Mouse (Mus musculus): Measurements from ENCODE around the gene Lcp2.

Gene Lcp2

DNA sequence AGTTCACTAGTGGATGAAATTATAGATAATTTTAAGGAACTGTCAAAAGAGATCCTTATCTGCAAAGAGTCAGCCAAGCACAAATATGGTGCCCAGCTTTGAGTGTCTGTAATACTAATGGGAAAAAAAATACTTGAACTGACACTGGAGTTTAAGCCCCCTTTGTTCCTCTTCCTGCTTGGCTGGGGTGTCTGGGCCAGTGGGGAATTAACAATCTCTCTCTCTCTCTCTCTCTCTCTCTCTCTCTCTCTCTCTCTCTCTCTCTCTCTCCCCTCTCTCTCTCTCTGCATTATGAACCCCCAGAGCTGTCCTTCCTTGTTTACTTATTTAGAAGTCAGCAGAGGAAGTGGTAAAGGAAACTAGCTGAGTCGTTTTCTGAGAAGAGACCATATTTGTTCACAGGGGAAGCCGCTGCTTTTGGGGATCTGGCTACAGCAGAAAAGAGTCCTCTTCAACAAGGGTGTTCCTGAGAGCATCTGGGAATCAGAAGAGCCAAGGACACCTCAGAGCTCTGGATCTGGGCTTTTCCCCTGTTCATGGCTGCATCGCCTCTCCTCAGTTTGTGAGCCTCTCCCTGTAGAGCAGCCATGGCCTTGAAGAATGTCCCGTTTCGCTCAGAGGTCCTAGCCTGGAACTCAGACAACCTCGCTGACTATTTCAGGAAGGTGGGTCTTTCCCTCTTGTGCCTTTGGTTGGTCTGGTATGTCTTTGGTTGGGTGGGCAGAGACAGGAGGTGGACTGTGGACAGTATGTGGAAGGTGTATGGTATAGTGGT is at the start of gene Lcp2:
Gene Lcp2, plus strand, starts transcription at position 154 of the 775 bp plus-strand sequence.
- DNase-seq (ENCODE audit: low read depth, low spot score), result no peak

GRCm38 (mm10) chr11:33998244-33998643 is 48.5 kb upstream of the Lcp2 start:
- no peak for DNase-seq (ENCODE audit: low read depth, low spot score)

GRCm38 (mm10) chr11:34000416-34000815 is 46.3 kb upstream of the Lcp2 start:
- no peak for DNase-seq (ENCODE audit: low read depth, low spot score)

GRCm38 (mm10) chr11:34001938-34002592 is 44.7 kb upstream of the Lcp2 start:
- DNase-seq (ENCODE audit: low read depth, low spot score), result no peak

DNA sequence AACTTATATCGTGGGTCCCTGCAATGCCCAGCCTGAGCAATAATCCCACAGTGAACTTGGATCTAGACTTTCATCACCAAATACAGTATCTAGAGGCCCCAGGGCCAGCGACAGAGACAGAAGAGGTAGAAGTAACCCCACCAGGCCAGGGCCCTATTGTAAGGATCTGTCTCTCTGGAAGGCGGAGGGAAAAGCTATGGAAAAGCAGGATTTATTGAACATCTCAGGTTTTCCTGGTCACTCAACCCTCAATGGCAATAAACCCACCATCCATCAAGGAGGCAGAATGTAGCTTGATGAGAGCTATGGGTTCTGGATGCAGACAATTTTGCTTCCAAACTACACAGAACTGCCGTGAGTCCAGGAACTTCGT is 44.1 kb upstream of the Lcp2 start:
- DNase-seq (ENCODE audit: low read depth, low spot score), result no peak

GRCm38 (mm10) chr11:34007616-34008015 is 39.1 kb upstream of the Lcp2 start:
- DNase-seq (ENCODE audit: low read depth, low spot score), result no peak

DNA sequence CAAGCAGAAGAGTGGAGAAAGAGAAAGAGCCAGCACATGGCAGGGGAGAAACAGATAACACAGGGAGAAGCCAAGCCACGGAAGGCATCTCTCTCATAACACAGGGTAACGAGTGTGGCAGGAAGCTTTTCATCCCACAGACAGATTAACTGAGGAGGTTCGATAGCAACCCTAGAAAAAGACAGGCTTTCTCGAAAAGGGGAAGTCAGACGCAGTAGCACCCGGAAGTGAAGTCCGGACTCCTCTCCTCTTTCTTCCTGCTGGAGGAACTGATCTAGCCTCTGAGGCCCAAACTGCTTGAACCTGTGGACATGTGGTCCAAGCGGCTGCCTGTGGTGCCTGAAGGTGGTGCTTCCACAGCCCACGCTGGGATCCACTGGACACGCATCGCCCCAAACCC is 38.5 kb upstream of the Lcp2 start:
- DNase-seq (ENCODE audit: low read depth, low spot score), result no peak

DNA sequence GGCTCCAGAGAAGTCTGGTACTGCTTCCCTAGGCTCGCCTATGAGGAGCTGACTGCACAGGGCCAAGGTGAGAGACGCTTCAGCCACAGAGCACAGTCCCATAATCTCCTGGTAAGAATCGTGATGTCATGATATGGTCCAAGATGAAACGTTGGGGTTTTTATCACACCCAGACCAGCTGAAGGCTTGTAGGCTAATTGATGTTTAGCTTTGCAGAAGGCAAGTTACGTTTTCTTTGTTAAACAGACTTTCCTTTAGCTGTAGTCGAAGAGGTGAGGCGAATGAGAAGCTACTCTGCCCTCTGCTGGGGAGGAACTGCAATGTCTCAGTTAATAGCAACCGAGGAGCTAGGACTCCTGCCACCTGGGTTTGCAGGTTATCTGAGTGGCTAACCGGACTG is 38.0 kb upstream of the Lcp2 start:
- DNase-seq (ENCODE audit: low read depth, low spot score), result no peak

- DNase-seq (ENCODE audit: low read depth, low spot score), result no peak
Observed at GRCm38 (mm10) chr11:34009316-34010087, 37.2 kb upstream of the Lcp2 start.

GRCm38 (mm10) chr11:34010133-34010858 is 36.4 kb upstream of the Lcp2 start:
- no peak for DNase-seq (ENCODE audit: low read depth, low spot score)

- no peak for DNase-seq (ENCODE audit: low read depth, low spot score)
Observed at GRCm38 (mm10) chr11:34010859-34011172, 35.9 kb upstream of the Lcp2 start.

DNA sequence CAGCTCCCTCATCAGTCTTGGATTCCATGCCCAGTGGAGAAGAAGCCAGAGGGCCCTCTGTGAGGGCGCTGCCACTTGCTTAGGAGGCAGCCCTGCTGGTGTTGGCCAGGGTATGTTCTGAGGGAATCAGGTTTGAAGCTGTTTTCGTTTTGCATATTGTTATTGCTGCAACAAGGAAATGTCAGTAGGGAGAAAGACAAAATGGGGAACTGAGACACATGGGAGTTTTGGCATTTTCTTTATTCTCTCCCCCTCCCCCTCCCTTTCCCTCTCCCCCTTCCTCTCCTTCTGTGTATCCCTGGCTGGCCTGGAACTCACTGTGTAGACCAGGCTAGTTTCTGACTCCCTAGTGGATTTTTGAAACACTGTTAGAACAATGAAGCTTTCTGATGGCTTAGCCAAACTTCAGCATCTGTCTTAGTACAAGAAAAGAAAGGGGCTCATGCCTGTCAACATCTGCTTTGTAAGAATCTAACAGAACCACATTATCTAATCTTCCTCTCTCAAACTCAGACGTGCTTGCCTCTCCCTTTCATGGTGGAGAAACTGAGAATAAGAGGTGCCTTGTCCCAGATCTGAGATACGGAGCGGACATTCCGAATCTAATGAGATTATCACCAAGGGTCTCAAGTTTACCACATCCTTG is 34.6 kb upstream of the Lcp2 start:
- DNase-seq (ENCODE audit: low read depth, low spot score), result no peak

- no peak for DNase-seq (ENCODE audit: low read depth, low spot score)
Observed at GRCm38 (mm10) chr11:34025091-34025490, 21.6 kb upstream of the Lcp2 start.

GRCm38 (mm10) chr11:34029658-34030057 is 17.1 kb upstream of the Lcp2 start:
- DNase-seq (ENCODE audit: low read depth, low spot score), result no peak

GRCm38 (mm10) chr11:34031015-34031805 is 15.5 kb upstream of the Lcp2 start:
- no peak for DNase-seq (ENCODE audit: low read depth, low spot score)

DNA sequence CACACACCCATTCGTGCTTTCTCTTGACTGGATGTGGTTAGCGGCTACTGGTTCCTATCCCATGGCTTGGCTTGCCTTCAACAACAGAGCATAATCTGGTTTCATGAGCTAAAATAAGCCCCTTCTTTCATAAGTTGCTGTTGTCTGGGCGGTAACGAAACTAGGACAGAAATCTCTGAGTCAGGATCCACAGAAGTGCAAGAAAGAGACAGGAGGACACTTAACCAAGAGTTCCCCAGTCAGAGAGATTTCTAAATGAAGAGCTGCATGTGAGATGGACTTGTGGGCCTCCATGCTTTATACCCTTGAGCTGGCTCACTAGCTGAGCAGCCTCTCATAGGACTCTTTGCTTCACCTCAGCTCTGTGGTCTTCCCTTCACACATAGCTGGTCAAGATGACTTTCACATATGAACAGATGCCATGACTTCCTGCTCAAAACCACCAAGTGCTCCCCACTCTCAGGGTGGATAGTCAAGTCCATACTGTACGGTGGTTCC is 12.7 kb upstream of the Lcp2 start:
- DNase-seq (ENCODE audit: low read depth, low spot score), result no peak

- DNase-seq (ENCODE audit: low read depth, low spot score), result no peak
Observed at GRCm38 (mm10) chr11:34034794-34035193, 11.9 kb upstream of the Lcp2 start.

- no peak for DNase-seq (ENCODE audit: low read depth, low spot score)
Observed at GRCm38 (mm10) chr11:34035909-34036658, 10.6 kb upstream of the Lcp2 start.

DNA sequence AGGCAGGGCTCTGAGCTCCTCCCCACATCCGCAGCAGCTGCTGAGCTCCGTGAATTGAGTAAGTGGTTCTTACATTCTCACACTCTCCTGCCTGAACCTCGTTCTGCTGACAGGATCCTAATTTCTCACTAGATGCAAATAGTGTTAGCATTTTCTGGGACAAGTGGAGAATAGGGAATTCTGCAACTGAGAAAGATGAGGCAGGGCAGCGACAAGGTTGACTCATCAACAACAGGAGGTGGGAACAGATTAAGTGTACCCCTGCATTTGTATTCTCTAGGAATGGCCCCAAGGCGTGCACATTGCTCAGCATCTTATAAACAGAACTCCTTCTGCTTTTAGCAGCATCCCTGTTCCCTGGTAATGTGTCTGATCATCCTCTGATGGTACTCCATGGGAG is 6.7 kb upstream of the Lcp2 start:
- DNase-seq (ENCODE audit: low read depth, low spot score), result no peak

DNA sequence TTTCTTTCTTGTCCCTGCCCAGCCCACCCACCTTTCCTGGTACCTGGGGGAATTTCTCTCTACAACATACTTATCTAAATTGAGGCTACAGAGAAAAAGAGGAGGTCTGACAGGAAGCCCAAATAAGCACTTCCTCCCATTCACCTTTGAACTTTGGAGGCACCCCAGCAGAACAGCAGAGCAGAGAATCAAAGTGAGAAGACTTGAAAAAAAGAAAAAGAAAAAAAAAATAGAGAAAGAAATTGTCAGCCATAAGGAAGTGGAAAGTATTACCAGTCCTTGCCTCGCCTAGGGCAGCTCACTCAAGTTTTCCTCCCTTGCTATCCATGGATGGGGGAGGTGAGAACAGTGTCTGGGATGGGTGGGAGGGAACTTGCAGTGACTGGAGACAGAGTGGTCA is 3.9 kb upstream of the Lcp2 start:
- DNase-seq (ENCODE audit: low read depth, low spot score), result no peak
